Comparison of ENCODE assay signal across 25 mouse cellular contexts in the genomic region with DNA sequence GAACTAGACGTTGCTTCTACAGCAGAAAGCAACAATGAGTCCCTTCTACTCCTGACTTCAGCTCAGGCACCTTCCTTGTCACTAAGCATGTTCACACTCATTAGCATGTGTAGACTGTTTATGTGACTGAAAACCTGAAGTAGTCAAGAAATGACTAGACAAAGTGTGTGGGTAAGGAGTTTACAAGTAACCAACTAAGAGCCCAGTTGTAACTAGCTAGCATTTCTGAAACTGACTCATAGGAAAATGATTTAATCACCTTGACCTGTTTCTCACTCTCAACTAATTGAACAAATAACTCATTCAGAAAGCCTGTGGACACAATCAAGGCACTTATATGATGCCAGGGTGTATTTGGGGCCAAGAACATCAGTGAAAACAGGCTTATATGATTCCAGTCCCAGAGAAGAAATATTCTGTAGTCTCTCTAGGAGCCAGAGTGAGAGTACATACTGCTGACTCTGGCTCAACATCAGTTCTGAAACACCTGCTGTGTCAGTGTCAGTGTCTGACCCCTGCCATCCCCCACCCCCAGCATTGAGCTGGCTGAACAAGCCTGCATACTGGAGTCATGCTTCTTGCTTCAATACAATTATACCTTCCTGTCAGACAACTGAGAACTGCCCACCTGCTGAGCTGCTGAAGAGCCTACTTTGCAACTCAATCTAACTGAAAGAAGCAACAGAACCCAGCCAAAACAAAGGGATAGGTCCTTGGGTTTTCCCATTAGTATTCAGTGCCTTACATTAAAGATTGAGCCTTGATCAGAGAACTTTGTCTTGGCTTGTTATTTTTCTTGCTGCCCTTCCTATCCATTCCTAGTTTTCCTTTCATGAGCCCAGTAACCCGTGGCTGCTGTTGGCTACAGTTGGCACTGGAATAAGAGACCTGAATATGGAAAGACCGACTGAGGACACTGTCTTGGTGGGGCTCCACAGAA. TPM values are rescaled to one million over a fixed set of nuclear protein-coding genes. Genes with fewer than 3 reads are reported as not detected.
DNase-seq lines count a peak whose midpoint lies in the region; ATAC-seq and TF ChIP-seq lines count a peak whose summit lies in the region.
"Had no signal": no experiment of that assay in that cellular context is flagged by ENCODE, and none has a peak within 500 bp of the region (broad histone marks: within the 10 kb centered on the region; RNA-seq: fewer than 3 reads in every experiment).

A gene (plus strand): TSS at position 890 of the 940 bp plus-strand sequence.

- no peak within 1 kb of the TSS for H3K4me3 ChIP-seq in hindbrain, embryonic 11.5 days (ENCODE audit: low read depth, low read length)
- H3K4me3 ChIP-seq in hindbrain, embryonic 12.5 days: no peak within 1 kb of the TSS
- 0 out of 2 replicates have a peak within 1 kb of the TSS, but pooled peaks have one; percentile 15 for H3K4me3 ChIP-seq in ES-Bruce4 (ENCODE audit: low read depth, low read length)
- no peak within 1 kb of the TSS for H3K4me3 ChIP-seq in forebrain, embryonic 16.5 days (replicated peaks; ENCODE audit: low read length)
- H3K4me3 ChIP-seq: embryonic facial prominence, embryonic 13.5 days; forebrain, embryonic 12.5 days; gastrocnemius, adult 2 months; heart, embryonic 13.5 days had no signal

- TF ChIP-seq EP300 in ES-Bruce4 (IDR thresholded peaks at IDR 0.05; ENCODE audit: insufficient read depth, low read depth, low read length): peak; percentile 98

- no peak for TF ChIP-seq POLR2A in ES-Bruce4 (IDR thresholded peaks at IDR 0.05; ENCODE audit: insufficient read depth, low read length)

- no peak within 1 kb of the TSS for H3K9ac ChIP-seq in hindbrain, embryonic 11.5 days (ENCODE audit: low read depth, low read length)
- no peak within 1 kb of the TSS for H3K9ac ChIP-seq in hindbrain, embryonic 12.5 days
- H3K9ac ChIP-seq in ES-Bruce4 (ENCODE audit: low read depth, poor library complexity, severe bottlenecking): peak within 1 kb of the TSS; percentile 42; the same call in 1 of the 2 replicates
- H3K9ac ChIP-seq in forebrain, embryonic 16.5 days (replicated peaks; ENCODE audit: low read depth, low read length): no peak within 1 kb of the TSS
- H3K9ac ChIP-seq: embryonic facial prominence, embryonic 13.5 days; forebrain, embryonic 12.5 days; heart, embryonic 13.5 days; hindbrain, embryonic 14.5 days had no signal

- 28% methylated on average over 3 of the region's 3 CpGs for WGBS in hindbrain, embryonic 11.5 days
- 27% methylated on average over 3 of the region's 3 CpGs for WGBS in hindbrain, embryonic 12.5 days
- 32% methylated on average over 3 of the region's 3 CpGs for WGBS in forebrain, embryonic 16.5 days

- no peak for ATAC-seq in hindbrain, embryonic 11.5 days (ENCODE audit: low FRiP score)
- ATAC-seq in hindbrain, embryonic 12.5 days (ENCODE audit: low FRiP score): no peak
- no peak for ATAC-seq in forebrain, embryonic 16.5 days
- ATAC-seq: inflammation-experienced regulatory T-cells, adult 6 months; intestine, postnatal 0 days; Patski had no signal

- no peak for TF ChIP-seq CTCF in ES-Bruce4 (IDR thresholded peaks at IDR 0.05; ENCODE audit: low read depth, low read length)

- DNase-seq in hindbrain, embryonic 11.5 days (ENCODE audit: low spot score): peak; percentile 1
- DNase-seq in Muller cell, postnatal 12 days (ENCODE audit: inconsistent ontology term): peak; percentile 1
- peak; percentile 3 for DNase-seq in induced T-regulatory cell, adult 2 months (ENCODE audit: low read depth)
- no peak for DNase-seq in ovary, postnatal 36 days (ENCODE audit: low spot score)
- DNase-seq: adrenal gland, postnatal 10 days; cerebellum, adult 11-12 months; cerebellum, adult 9-10 months; cerebellum, postnatal 36 days; gastrocnemius, adult 2 months; gastrocnemius, postnatal 25 days; heart, adult 11 months; heart, postnatal 36 days; kidney, adult 8-10 months had no signal

- no peaks in the 10 kb centered on the region for H3K9me3 ChIP-seq in hindbrain, embryonic 11.5 days (ENCODE audit: control insufficient read depth, low read length)
- H3K9me3 ChIP-seq in hindbrain, embryonic 12.5 days (replicated peaks): no peaks in the 10 kb centered on the region
- H3K9me3 ChIP-seq in ES-Bruce4 (replicated peaks; ENCODE audit: control insufficient read depth, insufficient read depth, low read length, poor library complexity, severe bottlenecking): no peaks in the 10 kb centered on the region
- H3K9me3 ChIP-seq in forebrain, embryonic 16.5 days (ENCODE audit: control insufficient read depth, low read length): no peaks in the 10 kb centered on the region
- H3K9me3 ChIP-seq: embryonic facial prominence, embryonic 13.5 days; forebrain, embryonic 12.5 days; heart, embryonic 13.5 days had no signal

- H3K4me2 ChIP-seq in hindbrain, embryonic 11.5 days (replicated peaks; ENCODE audit: low read depth, low read length): no peak within 1 kb of the TSS
- no peak within 1 kb of the TSS for H3K4me2 ChIP-seq in hindbrain, embryonic 12.5 days (replicated peaks)
- H3K4me2 ChIP-seq in forebrain, embryonic 16.5 days (ENCODE audit: low read length): no peak within 1 kb of the TSS
- H3K4me2 ChIP-seq: embryonic facial prominence, embryonic 13.5 days; forebrain, embryonic 12.5 days; heart, embryonic 13.5 days; hindbrain, embryonic 14.5 days had no signal

- no peak within 1 kb of the TSS for H3K27ac ChIP-seq in hindbrain, embryonic 11.5 days (ENCODE audit: low read depth, low read length)
- no peak within 1 kb of the TSS for H3K27ac ChIP-seq in hindbrain, embryonic 12.5 days
- peak within 1 kb of the TSS; percentile 98 for H3K27ac ChIP-seq in ES-Bruce4 (ENCODE audit: insufficient read depth, low read length)
- no peak within 1 kb of the TSS for H3K27ac ChIP-seq in forebrain, embryonic 16.5 days (ENCODE audit: low read length)
- H3K27ac ChIP-seq: embryonic facial prominence, embryonic 13.5 days; forebrain, embryonic 12.5 days; gastrocnemius, adult 2 months; heart, embryonic 13.5 days; hindbrain, embryonic 14.5 days had no signal

- H3K4me1 ChIP-seq in hindbrain, embryonic 11.5 days (replicated peaks; ENCODE audit: control insufficient read depth, insufficient read depth, low read length): no peaks in the 10 kb centered on the region
- no peaks in the 10 kb centered on the region for H3K4me1 ChIP-seq in hindbrain, embryonic 12.5 days
- no peaks in the 10 kb centered on the region for H3K4me1 ChIP-seq in ES-Bruce4 (ENCODE audit: control insufficient read depth, insufficient read depth, low read length)
- no peaks in the 10 kb centered on the region for H3K4me1 ChIP-seq in forebrain, embryonic 16.5 days (replicated peaks; ENCODE audit: control insufficient read depth, insufficient read depth, low read length)
- H3K4me1 ChIP-seq: embryonic facial prominence, embryonic 13.5 days; heart, embryonic 13.5 days had no signal

- no peaks in the 10 kb centered on the region for H3K36me3 ChIP-seq in hindbrain, embryonic 11.5 days (ENCODE audit: control insufficient read depth, insufficient read depth, low read length)
- no peaks in the 10 kb centered on the region for H3K36me3 ChIP-seq in hindbrain, embryonic 12.5 days
- no peaks in the 10 kb centered on the region for H3K36me3 ChIP-seq in ES-Bruce4 (ENCODE audit: control insufficient read depth, insufficient read depth, low read length, poor library complexity, severe bottlenecking)
- no peaks in the 10 kb centered on the region for H3K36me3 ChIP-seq in forebrain, embryonic 16.5 days (ENCODE audit: control insufficient read depth, insufficient read depth)
- H3K36me3 ChIP-seq: embryonic facial prominence, embryonic 13.5 days; forebrain, embryonic 12.5 days; heart, embryonic 13.5 days had no signal

- no peaks in the 10 kb centered on the region for H3K27me3 ChIP-seq in hindbrain, embryonic 11.5 days (ENCODE audit: control insufficient read depth, insufficient read depth, low read length)
- no peaks in the 10 kb centered on the region for H3K27me3 ChIP-seq in hindbrain, embryonic 12.5 days
- no peaks in the 10 kb centered on the region; the same call in 1 of the 2 replicates for H3K27me3 ChIP-seq in ES-Bruce4 (ENCODE audit: control insufficient read depth, insufficient read depth, low read length, poor library complexity, severe bottlenecking)
- no peaks in the 10 kb centered on the region for H3K27me3 ChIP-seq in forebrain, embryonic 16.5 days (replicated peaks; ENCODE audit: control insufficient read depth, insufficient read depth, low read length)
- H3K27me3 ChIP-seq: embryonic facial prominence, embryonic 13.5 days; forebrain, embryonic 12.5 days; heart, embryonic 13.5 days; Patski had no signal

RNA-seq across cellular contexts. Expression of the gene that starts here (rescaled TPM):
- not detected in 2 replicates for polyA plus RNA-seq in hindbrain, embryonic 11.5 days (2014; fragmentation: Nextera tagmentation; extraction: Ambion mirVana)
- not detected in 2 replicates for polyA plus RNA-seq in hindbrain, embryonic 12.5 days (2016; fragmentation: Nextera tagmentation; extraction: Ambion mirVana)
- 15.3 and 19.4 TPM in 2 replicates for polyA plus RNA-seq in ES-Bruce4 (2011; ENCODE audit: insufficient read depth, insufficient read length, low read depth, missing spikeins)
- not detected in 2 replicates for polyA plus RNA-seq in forebrain, embryonic 16.5 days (2015; fragmentation: Nextera tagmentation; extraction: Ambion mirVana)
- polyA plus RNA-seq: embryonic facial prominence, embryonic 13.5 days; forebrain, embryonic 12.5 days; heart, embryonic 13.5 days; heart, postnatal 0 days; hindbrain, embryonic 14.5 days; inflammation-experienced regulatory T-cells, adult 6 months; intestine, postnatal 0 days; kidney, embryonic 16.5 days; Patski had no signal

Comparison
In these comparisons a context has a peak if more than half of its experiments do, and no peak if none do; other contexts are left out.
1. RNA of the gene that starts here (polyA plus RNA-seq): 15.3 to 19.4 TPM in ES-Bruce4; not detected in hindbrain, embryonic 11.5 days, not detected in hindbrain, embryonic 12.5 days and not detected in forebrain, embryonic 16.5 days; every median in the first group is over 10 times any median in the second.
2. Peak in DNase-seq in hindbrain, embryonic 11.5 days; RNA of the gene not detected or under 1 TPM.